Mouse (Mus musculus): ENCODE data around the gene Tbx6. TPM values are rescaled to one million over a fixed set of nuclear protein-coding genes. Genes with fewer than 3 reads are reported as not detected.

The Tbx6 gene
- polyA plus RNA-seq, 1 experiment from 2014 or later, result 0.08 TPM

GRCm38 (mm10) chr7:126797411-126798126 lies 16.3 kb downstream of the Tbx6 start, which contains the start of gene Fam57b:
Fam57b (plus strand) TSS chr7:126797668.
- TF ChIP-seq EP300 (optimal IDR thresholded peaks at IDR 0.05) (no peak), CTCF (IDR thresholded peaks at IDR 0.05; ENCODE audit: low read depth) (no peak)
- H3K27ac ChIP-seq (replicated peaks), result peak within 1 kb of the TSS; percentile 93
- H3K9me3 ChIP-seq (ENCODE audit: control insufficient read depth, low read length), result no peaks in the 10 kb centered on the region
- peak within 1 kb of the TSS; percentile 83 for H3K4me2 ChIP-seq (replicated peaks; ENCODE audit: low read depth)
- DNase-seq (ENCODE audit: low spot score) (peak; percentile 62), ATAC-seq (ENCODE audit: low FRiP score, low TSS enrichment) (peak; percentile 46)
- peaks cover 16% of the 10 kb centered on the region; the same call in 1 of the 2 replicates for H3K36me3 ChIP-seq (ENCODE audit: control insufficient read depth, insufficient read depth, low read length)
- H3K4me1 ChIP-seq (replicated peaks; ENCODE audit: control insufficient read depth, insufficient read depth), result no peaks in the 10 kb centered on the region; the same call in 1 of the 2 replicates
- peak within 1 kb of the TSS; percentile 80 for H3K4me3 ChIP-seq (ENCODE audit: low read depth, low read length)
- H3K27me3 ChIP-seq (ENCODE audit: control insufficient read depth, insufficient read depth, low read length), result no peaks in the 10 kb centered on the region
- H3K9ac ChIP-seq (ENCODE audit: low read length), result peak within 1 kb of the TSS; percentile 83
- WGBS, result 17% methylated on average over 21 of the region's 21 CpGs

DNA sequence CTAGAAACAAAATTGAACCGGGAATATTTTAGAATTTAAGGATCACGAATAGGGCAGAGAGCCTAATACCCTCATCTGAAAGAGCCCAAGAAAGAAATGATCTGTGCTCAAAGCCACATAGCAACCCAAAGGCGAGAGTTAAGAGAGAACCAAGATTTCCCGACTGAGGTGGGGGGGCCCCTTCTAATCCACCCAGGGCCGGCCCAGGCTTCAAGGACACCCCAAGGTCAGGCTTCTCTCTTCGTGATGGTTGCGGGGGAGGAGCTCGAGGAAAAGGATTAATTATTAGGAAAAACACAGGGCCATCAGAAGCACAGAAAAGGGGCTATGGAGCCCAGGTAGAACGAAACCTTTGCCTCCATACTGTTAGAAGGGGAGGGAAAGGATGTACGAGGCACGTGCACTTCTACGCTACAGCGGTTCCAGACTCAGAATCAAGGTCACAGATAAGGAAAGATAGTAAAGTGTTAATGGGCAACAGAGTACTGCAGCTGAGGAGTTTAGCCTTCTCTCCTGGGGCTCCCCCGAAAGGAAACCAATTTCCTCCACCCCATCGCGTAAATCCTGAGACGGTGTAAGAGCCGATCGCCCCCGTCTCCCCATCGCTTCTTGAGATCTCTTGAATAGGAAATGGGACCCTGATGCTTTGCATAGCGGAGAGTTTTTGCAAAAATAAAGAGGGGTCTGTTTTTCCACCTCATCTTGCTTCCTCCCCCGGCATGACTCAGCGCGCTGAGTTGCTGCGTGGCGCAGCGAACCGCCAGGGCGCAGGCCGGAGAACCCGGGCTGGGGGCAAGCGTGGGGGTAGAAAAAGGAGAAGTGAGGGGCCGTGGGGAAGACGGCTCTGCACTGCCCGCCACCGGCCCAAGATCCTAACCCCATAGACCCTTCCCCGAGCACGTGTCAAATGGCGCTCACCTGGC lies 17.1 kb downstream of the Tbx6 start:
- H3K27ac ChIP-seq (replicated peaks), result peak overlapping the region; percentile 93
- peak overlapping the region; percentile 80 for H3K4me3 ChIP-seq (ENCODE audit: low read depth, low read length)
- ATAC-seq (ENCODE audit: low FRiP score, low TSS enrichment) (no peak), DNase-seq (ENCODE audit: low spot score) (no peak)
- no peaks in the 10 kb centered on the region for H3K9me3 ChIP-seq (ENCODE audit: control insufficient read depth, low read length)
- no peaks in the 10 kb centered on the region; the same call in 1 of the 2 replicates for H3K4me1 ChIP-seq (replicated peaks; ENCODE audit: control insufficient read depth, insufficient read depth)
- TF ChIP-seq CTCF (IDR thresholded peaks at IDR 0.05; ENCODE audit: low read depth) (no peak), EP300 (optimal IDR thresholded peaks at IDR 0.05) (no peak)
- no peaks in the 10 kb centered on the region for H3K27me3 ChIP-seq (ENCODE audit: control insufficient read depth, insufficient read depth, low read length)
- 1% methylated on average over 40 of the region's 40 CpGs for WGBS
- peak overlapping the region; percentile 83 for H3K4me2 ChIP-seq (replicated peaks; ENCODE audit: low read depth)
- H3K36me3 ChIP-seq (ENCODE audit: control insufficient read depth, insufficient read depth, low read length), result peaks cover 16% of the 10 kb centered on the region; the same call in 1 of the 2 replicates
- H3K9ac ChIP-seq (ENCODE audit: low read length), result peak overlapping the region; percentile 83

DNA sequence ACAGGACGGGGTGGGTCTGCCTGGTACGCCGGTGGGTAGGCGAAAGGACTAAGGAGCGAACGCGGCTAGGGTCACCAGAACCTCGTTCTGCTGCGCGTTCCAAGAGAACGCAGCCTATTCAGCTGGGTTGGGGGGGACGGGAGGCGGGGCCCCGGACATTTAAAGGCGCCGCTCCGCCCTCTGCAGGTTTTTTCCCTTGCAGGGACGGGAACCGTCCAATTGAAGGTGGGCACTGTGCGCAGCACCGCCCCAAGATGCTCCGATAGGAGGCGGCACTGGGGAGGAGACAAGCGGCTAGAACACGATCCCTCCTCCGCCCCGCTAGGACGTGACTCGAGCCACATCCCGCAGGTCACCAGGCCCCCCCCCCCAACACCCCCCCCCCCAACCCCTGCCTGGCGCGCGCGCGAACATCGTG lies 17.8 kb downstream of the Tbx6 start:
- DNase-seq (ENCODE audit: low spot score) (peak; percentile 97), ATAC-seq (ENCODE audit: low FRiP score, low TSS enrichment) (peak; percentile 94)
- TF ChIP-seq CTCF (IDR thresholded peaks at IDR 0.05; ENCODE audit: low read depth), result peak; percentile 68
- no peak for TF ChIP-seq EP300 (optimal IDR thresholded peaks at IDR 0.05)
- Histone ChIP-seq H3K4me2 (replicated peaks; ENCODE audit: low read depth) (peak overlapping the region; percentile 83), H3K27ac (replicated peaks) (peak overlapping the region; percentile 96), H3K4me3 (ENCODE audit: low read depth, low read length) (peak overlapping the region; percentile 80), H3K4me1 (replicated peaks; ENCODE audit: control insufficient read depth, insufficient read depth) (no peaks in the 10 kb centered on the region; the same call in 1 of the 2 replicates), H3K36me3 (ENCODE audit: control insufficient read depth, insufficient read depth, low read length) (peaks cover 16% of the 10 kb centered on the region; the same call in 1 of the 2 replicates), H3K9me3 (ENCODE audit: control insufficient read depth, low read length) (no peaks in the 10 kb centered on the region), H3K27me3 (ENCODE audit: control insufficient read depth, insufficient read depth, low read length) (no peaks in the 10 kb centered on the region), H3K9ac (ENCODE audit: low read length) (peak overlapping the region; percentile 83)
- WGBS, result 0% methylated on average over 29 of the region's 36 CpGs

DNA sequence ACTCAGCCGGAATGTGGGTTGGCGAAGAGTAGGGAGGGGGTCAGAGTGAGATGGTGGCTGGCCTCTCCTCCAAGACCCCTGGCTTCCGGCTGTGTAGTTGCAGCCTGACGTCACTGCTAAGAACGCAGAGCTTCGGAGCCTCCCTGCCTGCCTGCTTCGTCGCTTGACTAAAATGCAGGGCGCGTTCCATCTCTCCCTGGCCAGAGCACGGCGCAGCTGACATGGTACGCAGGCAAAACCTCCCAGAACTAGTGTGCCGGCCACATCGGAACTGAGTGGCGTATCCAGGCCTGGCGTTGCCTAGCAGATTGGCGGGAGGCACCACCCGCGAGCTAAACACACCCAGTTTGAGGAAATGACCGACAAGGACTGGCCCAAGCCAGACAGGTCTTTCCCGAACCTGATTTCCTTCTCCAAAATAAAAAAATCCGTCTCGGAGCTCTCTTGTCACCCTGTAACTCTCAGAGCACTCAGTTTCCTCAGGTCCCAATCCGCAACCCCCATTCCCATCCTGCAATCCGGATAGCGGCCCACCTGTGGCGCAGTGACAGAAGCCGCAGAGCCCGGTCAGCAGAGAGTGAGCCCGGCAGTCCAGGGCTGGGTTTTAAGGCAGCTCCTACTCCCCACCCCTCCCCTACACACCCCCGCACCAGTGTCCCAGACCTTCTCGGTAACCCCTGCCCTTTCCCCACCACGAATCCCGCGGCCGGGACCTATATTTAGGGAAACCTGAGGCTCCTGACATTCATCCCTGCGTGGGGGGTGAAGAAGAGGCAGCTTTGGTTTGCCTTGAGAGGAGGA lies 18.4 kb downstream of the Tbx6 start:
- Histone ChIP-seq H3K27me3 (ENCODE audit: control insufficient read depth, insufficient read depth, low read length) (no peaks in the 10 kb centered on the region), H3K9me3 (ENCODE audit: control insufficient read depth, low read length) (no peaks in the 10 kb centered on the region), H3K4me3 (ENCODE audit: low read depth, low read length) (peak overlapping the region; percentile 80), H3K9ac (ENCODE audit: low read length) (peak overlapping the region; percentile 76), H3K4me1 (replicated peaks; ENCODE audit: control insufficient read depth, insufficient read depth) (no peaks in the 10 kb centered on the region; the same call in 1 of the 2 replicates), H3K36me3 (ENCODE audit: control insufficient read depth, insufficient read depth, low read length) (peaks cover 14% of the 10 kb centered on the region; the same call in 1 of the 2 replicates), H3K4me2 (replicated peaks; ENCODE audit: low read depth) (peak overlapping the region; percentile 68), H3K27ac (replicated peaks) (peak overlapping the region; percentile 96)
- ATAC-seq (ENCODE audit: low FRiP score, low TSS enrichment) (peak; percentile 85), DNase-seq (ENCODE audit: low spot score) (no peak)
- TF ChIP-seq CTCF (IDR thresholded peaks at IDR 0.05; ENCODE audit: low read depth), result peak; percentile 46
- no peak for TF ChIP-seq EP300 (optimal IDR thresholded peaks at IDR 0.05)
- WGBS, result 3% methylated on average over 34 of the region's 38 CpGs
